Mouse (Mus musculus): ENCODE results near the gene D17H6S53E. TPM values are rescaled to one million over a fixed set of nuclear protein-coding genes. Genes with fewer than 3 reads are reported as not detected.
A peak's percentile ranks its signal among the peaks of the same experiment; 100 is the strongest.

The D17H6S53E gene
- polyA plus RNA-seq, 1 experiment: 13.0 TPM

DNA sequence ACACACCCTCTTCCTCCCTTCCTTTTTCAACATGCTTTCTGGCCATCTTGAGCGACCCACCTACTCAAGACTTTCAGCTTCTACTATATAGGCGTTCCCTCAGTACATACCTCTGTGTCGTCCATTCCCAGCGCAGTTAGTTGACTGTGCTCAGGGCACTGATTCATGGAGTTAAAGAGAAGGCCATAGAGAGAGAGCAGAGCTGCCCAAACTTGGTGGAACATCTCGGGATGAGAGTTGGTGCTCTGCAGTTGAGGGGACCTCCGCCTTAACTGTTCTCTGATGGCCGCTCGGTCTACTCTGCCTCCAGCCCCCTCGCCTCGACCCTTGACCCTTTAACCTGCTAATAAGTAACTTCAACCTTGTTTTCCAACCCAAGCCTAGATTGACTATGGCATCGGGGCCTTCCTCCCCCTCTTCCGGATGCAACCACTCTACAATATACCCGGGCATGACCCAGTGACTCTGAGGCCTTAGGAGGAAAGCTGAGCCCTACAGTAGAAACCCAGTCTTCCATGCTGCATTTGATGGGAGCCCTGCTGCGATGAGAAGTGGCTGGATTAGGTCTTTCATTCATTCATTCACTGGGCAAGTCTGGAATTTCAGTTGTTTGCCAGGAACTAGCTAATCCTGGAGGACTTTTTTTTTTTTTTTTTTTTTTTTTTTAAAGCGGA is 5.5 kb downstream of the D17H6S53E start, which contains the start of gene Apom:
TSS of gene Apom (minus strand) at position 551 of the 674 bp plus-strand sequence.
- Histone ChIP-seq H3K27me3 (ENCODE audit: control insufficient read depth, insufficient read depth, insufficient read length) (no peaks in the 10 kb centered on the region), H3K79me3 (ENCODE audit: low read depth) (peaks cover 27% of the 10 kb centered on the region), H3K4me3 (ENCODE audit: insufficient read depth, poor library complexity, severe bottlenecking) (no peak within 1 kb of the TSS), H3K36me3 (ENCODE audit: control insufficient read depth, insufficient read depth) (peaks cover 5% of the 10 kb centered on the region), H3ac (ENCODE audit: control insufficient read depth, insufficient read length, low read depth) (no peak within 1 kb of the TSS), H3K79me2 (ENCODE audit: control insufficient read depth, insufficient read depth) (peaks cover 40% of the 10 kb centered on the region)
- TF ChIP-seq MYOD1 (IDR thresholded peaks at IDR 0.05; ENCODE audit: control insufficient read depth, insufficient read length, low read depth) (no peak), FOSL1 (IDR thresholded peaks at IDR 0.05; ENCODE audit: insufficient read depth, low read length, poor library complexity, severe bottlenecking) (no peak)

DNA sequence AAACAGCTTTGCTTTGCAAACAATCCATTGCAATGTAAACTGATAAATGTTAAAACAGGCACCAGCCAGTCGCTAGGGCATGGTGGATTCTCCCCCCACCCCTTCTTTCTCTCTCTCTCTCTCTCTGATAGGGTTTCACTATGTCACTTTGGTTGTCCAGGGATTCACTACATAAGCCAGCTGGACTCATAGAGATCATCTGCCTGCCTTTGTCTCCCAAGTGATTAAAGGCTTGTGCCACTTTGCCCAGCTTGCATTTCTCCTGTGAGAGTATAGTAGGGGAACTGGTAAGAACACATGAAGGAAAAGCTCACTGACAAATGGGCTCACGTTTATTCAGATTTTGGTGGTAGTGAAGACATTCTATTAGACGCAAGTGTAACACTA is 6.0 kb downstream of the D17H6S53E start:
- no peak overlapping the region for H3K4me3 ChIP-seq (ENCODE audit: insufficient read depth, poor library complexity, severe bottlenecking)
- H3K79me3 ChIP-seq (ENCODE audit: low read depth): peaks cover 27% of the 10 kb centered on the region
- peaks cover 5% of the 10 kb centered on the region for H3K36me3 ChIP-seq (ENCODE audit: control insufficient read depth, insufficient read depth)
- peaks cover 40% of the 10 kb centered on the region for H3K79me2 ChIP-seq (ENCODE audit: control insufficient read depth, insufficient read depth)
- H3ac ChIP-seq (ENCODE audit: control insufficient read depth, insufficient read length, low read depth): no peak overlapping the region
- no peaks in the 10 kb centered on the region for H3K27me3 ChIP-seq (ENCODE audit: control insufficient read depth, insufficient read depth, insufficient read length)
- TF ChIP-seq MAX (IDR thresholded peaks at IDR 0.05): no peak
- TF ChIP-seq MYOG (IDR thresholded peaks at IDR 0.05; ENCODE audit: control insufficient read depth, extremely low read depth, insufficient read length): no peak
- no peak for TF ChIP-seq CTCF (IDR thresholded peaks at IDR 0.05; ENCODE audit: control insufficient read depth, insufficient read depth, insufficient read length)
- no peak for TF ChIP-seq FOSL1 (IDR thresholded peaks at IDR 0.05; ENCODE audit: insufficient read depth, low read length, poor library complexity, severe bottlenecking)
- TF ChIP-seq CEBPB (IDR thresholded peaks at IDR 0.05; ENCODE audit: low read depth): no peak
- no peak for TF ChIP-seq MYOD1 (IDR thresholded peaks at IDR 0.05; ENCODE audit: control insufficient read depth, insufficient read length, low read depth)
- TF ChIP-seq USF1 (IDR thresholded peaks at IDR 0.05; ENCODE audit: low read depth): no peak

GRCm38 (mm10) chr17:35133517-35133916 is 7.3 kb downstream of the D17H6S53E start:
- H3K27me3 ChIP-seq (ENCODE audit: control insufficient read depth, insufficient read depth, insufficient read length): no peaks in the 10 kb centered on the region
- no peak overlapping the region for H3ac ChIP-seq (ENCODE audit: control insufficient read depth, insufficient read length, low read depth)
- TF ChIP-seq MAX (IDR thresholded peaks at IDR 0.05) (no peak), MYOD1 (IDR thresholded peaks at IDR 0.05; ENCODE audit: control insufficient read depth, insufficient read length, low read depth) (no peak), FOSL1 (IDR thresholded peaks at IDR 0.05; ENCODE audit: insufficient read depth, low read length, poor library complexity, severe bottlenecking) (no peak), CTCF (IDR thresholded peaks at IDR 0.05; ENCODE audit: control insufficient read depth, insufficient read depth, insufficient read length) (no peak), USF1 (IDR thresholded peaks at IDR 0.05; ENCODE audit: low read depth) (no peak), CEBPB (IDR thresholded peaks at IDR 0.05; ENCODE audit: low read depth) (no peak), MYOG (IDR thresholded peaks at IDR 0.05; ENCODE audit: control insufficient read depth, extremely low read depth, insufficient read length) (no peak)
- peaks cover 40% of the 10 kb centered on the region for H3K79me2 ChIP-seq (ENCODE audit: control insufficient read depth, insufficient read depth)
- H3K79me3 ChIP-seq (ENCODE audit: low read depth): peaks cover 30% of the 10 kb centered on the region
- H3K4me3 ChIP-seq (ENCODE audit: insufficient read depth, poor library complexity, severe bottlenecking): no peak overlapping the region
- peaks cover under 1% of the 10 kb centered on the region for H3K36me3 ChIP-seq (ENCODE audit: control insufficient read depth, insufficient read depth)

GRCm38 (mm10) chr17:35134801-35135590 is 8.8 kb downstream of the D17H6S53E start, which contains the start of gene Bag6:
TSS of gene Bag6 (plus strand) at chr17:35135178.
- peaks cover 47% of the 10 kb centered on the region for H3K79me2 ChIP-seq (ENCODE audit: control insufficient read depth, insufficient read depth)
- peak within 1 kb of the TSS; percentile 81 for H3K4me3 ChIP-seq (ENCODE audit: insufficient read depth, poor library complexity, severe bottlenecking)
- H3K27me3 ChIP-seq (ENCODE audit: control insufficient read depth, insufficient read depth, insufficient read length): no peaks in the 10 kb centered on the region
- H3ac ChIP-seq (ENCODE audit: control insufficient read depth, insufficient read length, low read depth): peak within 1 kb of the TSS; percentile 70
- TF ChIP-seq MAX (IDR thresholded peaks at IDR 0.05): peak; percentile 99
- no peak for TF ChIP-seq CEBPB (IDR thresholded peaks at IDR 0.05; ENCODE audit: low read depth)
- H3K79me3 ChIP-seq (ENCODE audit: low read depth): peaks cover 43% of the 10 kb centered on the region
- peaks cover 15% of the 10 kb centered on the region for H3K36me3 ChIP-seq (ENCODE audit: control insufficient read depth, insufficient read depth)

DNA sequence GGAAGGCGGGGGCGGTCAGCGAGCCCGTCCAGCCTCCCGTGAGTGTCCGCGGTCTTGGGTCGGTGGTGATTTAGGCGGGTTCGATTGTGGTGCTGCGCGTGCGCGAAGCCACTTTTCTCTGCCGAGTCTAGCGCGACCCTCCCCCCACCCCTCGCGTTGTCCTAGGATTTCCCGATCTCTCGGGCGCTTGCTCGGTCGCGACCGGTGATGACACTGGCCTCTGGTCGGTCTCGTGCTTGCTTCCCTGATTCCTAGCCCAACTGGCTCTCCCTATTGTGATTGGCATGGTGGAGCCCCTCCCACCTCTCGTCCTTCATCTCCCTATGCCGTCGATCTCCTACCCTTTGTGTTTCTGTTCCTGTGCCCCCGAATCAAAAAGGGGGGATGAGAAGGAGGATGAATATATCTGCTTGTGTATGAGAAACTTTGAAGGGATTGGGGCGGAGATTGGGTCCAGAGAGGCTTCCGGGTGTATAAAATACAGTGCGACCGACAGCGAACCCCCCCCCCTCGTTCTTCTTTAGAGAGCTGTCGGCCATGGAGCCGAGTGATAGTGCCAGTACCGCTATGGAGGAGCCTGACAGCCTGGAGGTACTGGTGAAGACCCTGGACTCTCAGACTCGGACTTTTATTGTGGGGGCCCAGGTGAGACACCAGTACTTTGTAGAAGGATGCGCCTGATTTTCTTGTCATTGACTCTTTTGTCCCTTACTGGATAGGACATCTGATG is 9.6 kb downstream of the D17H6S53E start:
- peaks cover 55% of the 10 kb centered on the region for H3K79me2 ChIP-seq (ENCODE audit: control insufficient read depth, insufficient read depth)
- no peaks in the 10 kb centered on the region for H3K27me3 ChIP-seq (ENCODE audit: control insufficient read depth, insufficient read depth, insufficient read length)
- TF ChIP-seq MYOD1 (IDR thresholded peaks at IDR 0.05; ENCODE audit: control insufficient read depth, insufficient read length, low read depth): no peak
- TF ChIP-seq MYOG (IDR thresholded peaks at IDR 0.05; ENCODE audit: control insufficient read depth, extremely low read depth, insufficient read length): no peak
- no peak for TF ChIP-seq FOSL1 (IDR thresholded peaks at IDR 0.05; ENCODE audit: insufficient read depth, low read length, poor library complexity, severe bottlenecking)
- no peak for TF ChIP-seq CEBPB (IDR thresholded peaks at IDR 0.05; ENCODE audit: low read depth)
- no peak for TF ChIP-seq MAX (IDR thresholded peaks at IDR 0.05)
- TF ChIP-seq USF1 (IDR thresholded peaks at IDR 0.05; ENCODE audit: low read depth): no peak
- no peak for TF ChIP-seq CTCF (IDR thresholded peaks at IDR 0.05; ENCODE audit: control insufficient read depth, insufficient read depth, insufficient read length)
- H3K36me3 ChIP-seq (ENCODE audit: control insufficient read depth, insufficient read depth): peaks cover 22% of the 10 kb centered on the region
- peak overlapping the region; percentile 81 for H3K4me3 ChIP-seq (ENCODE audit: insufficient read depth, poor library complexity, severe bottlenecking)
- H3K79me3 ChIP-seq (ENCODE audit: low read depth): peaks cover 44% of the 10 kb centered on the region
- peak overlapping the region; percentile 67 for H3ac ChIP-seq (ENCODE audit: control insufficient read depth, insufficient read length, low read depth)
